Mouse (Mus musculus) skeletal muscle tissue, adult 2 months (tissue): ENCODE results near the gene Dthd1.
A peak's percentile ranks its signal among the peaks of the same experiment; 100 is the strongest.

Source experiments
- DNase-seq: peaks from one replicate; pipeline ENCODE4 v3.0.0-alpha.2; 2012; ENCODE audit warnings: low read depth, low spot score

Dthd1 gene

GRCm38 (mm10) chr5:62813402-62814071 lies at the start of gene Dthd1:
Dthd1 (plus strand) TSS chr5:62813823.
- no peak for DNase-seq

- DNase-seq = no peak
Observed at GRCm38 (mm10) chr5:62764161-62764560, 49.5 kb upstream of the Dthd1 start.

DNA sequence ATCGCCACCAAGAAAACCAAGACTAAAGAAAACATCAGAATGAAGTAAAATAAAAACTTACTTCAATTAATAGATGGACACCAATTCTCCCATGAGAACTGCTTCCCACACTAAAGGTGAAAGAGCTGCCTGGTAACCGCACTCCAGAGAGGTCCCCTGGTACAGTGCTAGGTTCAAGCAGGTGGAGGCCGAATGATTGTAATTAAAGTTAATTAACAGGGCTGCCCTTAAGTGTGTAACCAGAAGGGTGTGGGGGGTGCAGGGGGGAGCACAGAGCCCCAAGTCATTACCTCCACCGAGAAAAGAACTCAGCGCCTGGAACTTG lies 48.2 kb upstream of the Dthd1 start:
- no peak for DNase-seq

DNA sequence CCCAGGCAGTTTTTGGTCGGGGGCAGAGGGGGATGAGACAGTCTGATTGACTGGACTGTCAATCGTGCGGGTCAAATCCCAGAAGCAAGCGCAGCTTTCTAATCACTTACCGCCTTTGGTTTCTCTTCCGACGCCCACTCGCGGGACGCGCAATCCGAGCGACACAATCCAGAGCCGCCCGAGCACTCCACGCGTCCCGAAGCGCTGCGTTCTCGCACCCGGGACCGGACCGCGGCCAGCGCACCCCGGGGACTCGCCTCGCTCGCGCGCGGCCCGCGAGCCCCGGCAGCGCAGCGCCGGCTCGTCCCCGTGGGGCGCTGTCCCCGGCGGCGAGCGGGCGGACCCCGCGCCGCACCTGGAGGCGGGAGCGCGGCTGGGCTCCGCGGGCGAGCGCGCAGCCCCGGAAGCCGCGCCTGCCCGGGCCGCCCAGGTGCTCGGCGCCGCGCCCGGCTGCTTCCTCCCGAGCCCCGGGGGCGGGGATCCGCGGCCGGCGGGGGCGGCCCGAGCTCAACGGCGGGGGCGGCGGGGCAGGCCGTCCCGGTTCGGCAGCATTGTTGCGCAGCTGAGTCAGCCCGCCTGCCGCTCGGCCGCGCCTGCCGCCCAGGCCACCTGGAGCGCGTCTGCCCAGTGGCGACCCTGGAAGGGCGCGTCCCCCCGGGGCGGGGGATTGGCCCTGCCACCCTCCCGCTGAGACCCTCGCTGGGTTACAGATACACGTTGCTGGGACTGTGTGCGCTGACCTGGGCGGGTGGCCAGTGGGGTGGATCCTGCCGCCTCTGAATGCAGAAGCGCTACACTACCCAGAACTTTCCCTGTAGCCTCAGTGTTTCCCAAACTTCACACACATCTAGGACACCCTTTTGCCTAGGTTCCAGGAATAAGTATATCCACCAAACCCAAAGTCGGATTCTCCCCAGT lies 47.6 kb upstream of the Dthd1 start, which contains the start of gene Arap2:
Gene Arap2, minus strand, starts transcription at position 376 of the 918 bp plus-strand sequence.
- no peak for DNase-seq

DNA sequence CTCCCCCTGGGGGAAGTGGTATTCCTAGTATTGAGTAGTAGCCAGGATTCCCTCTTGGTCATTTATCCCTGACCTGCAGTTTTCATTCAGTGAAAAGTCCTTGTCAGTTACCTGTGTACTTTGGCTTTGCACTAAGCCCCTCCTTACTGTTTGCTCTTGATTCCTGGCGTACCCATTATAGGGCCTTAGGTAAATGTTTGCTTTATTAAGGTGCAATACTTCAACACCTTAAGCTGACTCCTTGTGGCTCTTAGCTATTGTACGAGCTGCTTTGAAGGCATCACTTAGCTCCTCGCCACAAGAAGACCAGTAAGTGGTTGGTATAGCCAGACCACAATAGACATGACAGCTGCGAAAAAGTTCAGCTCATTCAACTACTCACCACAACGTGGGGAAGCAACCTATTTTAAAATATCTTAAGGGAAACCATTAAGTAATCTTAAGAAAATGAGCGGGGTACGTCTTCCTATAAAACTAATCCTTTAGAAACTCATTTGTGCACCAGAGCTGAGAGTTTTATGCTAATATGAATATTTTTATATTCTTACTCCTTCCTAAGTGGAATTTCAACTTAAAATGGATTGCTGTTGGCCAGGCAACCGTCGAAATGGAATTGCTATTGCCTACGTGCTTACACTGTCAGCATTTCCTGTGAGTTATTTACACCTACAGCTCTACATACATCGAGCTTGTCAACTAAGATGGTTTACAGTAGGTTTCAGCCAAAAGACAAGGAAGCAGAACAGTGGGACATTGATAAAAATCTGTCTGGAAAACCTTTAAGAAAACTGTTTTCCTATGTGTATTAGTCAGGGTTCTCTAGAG lies 41.6 kb upstream of the Dthd1 start:
- DNase-seq = no peak

DNA sequence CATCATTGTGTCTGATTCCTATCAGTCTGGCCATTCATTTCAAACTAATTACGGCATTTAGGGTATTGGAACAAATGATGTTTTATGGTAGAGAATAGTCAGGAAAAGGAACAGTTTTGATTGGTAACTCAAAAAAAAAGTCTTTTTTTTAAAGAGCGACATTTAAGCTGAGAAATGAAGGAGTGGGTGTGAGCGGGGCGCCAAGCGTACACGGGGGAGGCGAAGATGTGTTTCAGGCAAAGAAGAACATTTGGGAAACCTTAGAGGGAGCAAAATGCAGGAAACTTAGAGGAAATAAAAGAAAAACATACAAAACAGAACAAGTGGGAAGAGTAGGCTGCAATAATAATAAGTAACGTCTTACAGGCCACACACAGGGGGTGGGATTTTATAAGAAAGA lies 35.8 kb upstream of the Dthd1 start:
- no peak for DNase-seq

DNA sequence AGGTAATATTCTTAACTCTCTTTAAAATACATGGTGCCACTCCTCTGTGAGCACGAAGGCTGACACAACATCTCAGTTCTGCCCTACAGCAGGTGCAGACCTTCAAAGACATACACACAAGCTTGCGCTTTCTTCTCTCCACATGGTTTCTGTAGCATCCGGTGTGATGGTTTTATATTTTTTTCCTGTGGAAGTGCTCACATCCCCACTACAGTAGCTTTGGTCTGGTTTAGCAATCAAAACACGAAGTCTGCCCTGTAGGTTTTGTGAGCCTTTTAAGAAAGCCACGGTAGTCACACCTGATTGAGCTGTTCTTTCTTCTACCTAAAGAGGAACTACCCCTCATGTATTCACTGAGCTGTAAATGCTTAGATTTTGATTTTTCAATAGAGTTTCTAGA lies 34.9 kb upstream of the Dthd1 start:
- no peak for DNase-seq

GRCm38 (mm10) chr5:62786809-62787208 lies 26.8 kb upstream of the Dthd1 start:
- no peak for DNase-seq

DNA sequence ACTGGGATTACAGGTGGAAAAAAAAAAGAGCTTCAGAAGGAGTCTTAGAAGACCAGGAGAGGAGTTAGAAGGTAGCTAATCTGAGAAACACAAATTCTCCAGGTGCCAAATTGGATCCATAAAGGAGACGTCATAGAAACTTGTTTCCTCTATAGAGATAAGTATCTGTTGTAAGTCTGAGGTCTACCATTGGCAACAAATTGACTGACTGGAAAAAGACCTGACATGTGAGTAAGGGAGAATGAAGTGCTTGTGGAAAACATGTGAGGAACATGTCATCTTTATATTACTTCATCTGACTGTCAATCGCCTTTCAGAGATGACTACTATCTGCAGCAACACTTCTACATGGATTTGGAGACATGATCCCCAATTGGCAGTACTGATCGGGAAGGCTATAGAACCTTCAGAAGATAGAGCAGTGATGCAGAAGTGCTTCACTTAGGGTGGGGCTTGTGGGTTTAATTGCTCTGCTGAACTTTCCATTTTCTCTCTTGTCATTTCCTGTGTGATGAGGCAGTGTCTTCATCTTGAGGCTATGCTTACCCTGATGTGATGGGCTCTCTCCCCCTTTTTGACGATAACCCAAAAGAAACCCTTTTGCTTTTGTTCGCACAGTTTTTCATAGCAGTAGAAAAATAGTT lies 22.6 kb upstream of the Dthd1 start:
- no peak for DNase-seq

DNA sequence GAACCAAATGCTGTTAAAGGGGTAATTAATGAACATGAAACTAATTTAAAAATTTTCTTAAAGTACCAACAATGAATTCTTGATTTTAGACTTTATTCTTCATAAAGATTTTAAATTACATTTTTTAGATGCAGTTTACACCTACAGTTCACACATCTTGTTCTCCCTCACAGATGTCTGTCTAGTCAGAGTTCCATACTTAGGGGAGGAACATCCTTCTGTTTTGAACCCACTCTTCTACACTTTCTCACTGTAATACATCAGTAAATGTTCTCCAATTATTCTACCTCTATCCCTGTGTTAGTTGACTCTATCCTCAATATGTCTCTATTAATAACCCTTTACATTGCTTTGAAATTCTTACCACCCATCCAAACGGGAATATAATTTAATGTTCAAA lies 20.8 kb upstream of the Dthd1 start:
- DNase-seq = no peak

- DNase-seq = no peak
Observed at GRCm38 (mm10) chr5:62814072-62814414, 420 bp downstream of the Dthd1 start.

GRCm38 (mm10) chr5:62815741-62816140 lies 2.1 kb downstream of the Dthd1 start:
- DNase-seq = peak; percentile 1

- no peak for DNase-seq
Observed at GRCm38 (mm10) chr5:62819567-62819966, 5.9 kb downstream of the Dthd1 start.

GRCm38 (mm10) chr5:62820363-62821271 lies 7.0 kb downstream of the Dthd1 start:
- DNase-seq = no peak

DNA sequence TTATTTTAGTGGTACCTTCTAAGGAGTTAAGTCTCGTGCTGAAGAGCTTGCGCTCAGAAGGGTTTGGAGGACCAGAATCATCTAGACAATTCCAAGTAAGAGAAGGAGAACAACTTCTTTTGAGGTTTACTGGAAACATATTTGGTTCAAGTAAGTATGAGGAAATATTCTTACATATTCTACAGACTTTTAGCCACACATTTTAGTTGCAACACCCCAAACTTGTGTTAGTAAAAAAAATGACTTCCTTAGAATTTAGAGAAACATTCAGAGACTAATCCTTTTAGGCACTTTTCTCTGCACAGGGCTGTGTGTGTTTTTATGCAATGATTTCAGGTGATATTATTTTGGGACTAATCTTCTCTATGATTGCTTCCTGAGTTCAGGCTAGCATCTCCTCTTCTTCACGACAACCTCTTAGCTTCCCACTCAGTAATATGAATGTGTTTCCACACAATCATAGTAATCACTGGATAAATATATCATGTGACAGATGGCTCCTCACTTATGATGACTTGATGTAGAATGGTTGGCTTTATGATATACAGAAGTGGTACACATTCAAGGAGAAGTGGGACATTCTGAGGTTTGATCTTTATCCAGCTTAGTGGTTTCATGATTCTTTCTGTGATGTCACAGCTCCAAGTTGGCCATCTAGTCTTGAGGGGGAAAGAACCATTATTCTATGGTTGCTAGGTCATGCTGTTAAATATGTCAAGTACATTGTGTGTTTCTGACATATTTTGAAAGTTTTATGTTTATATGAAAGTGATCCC lies 29.5 kb downstream of the Dthd1 start:
- DNase-seq = no peak

GRCm38 (mm10) chr5:62846571-62847131 lies 33.0 kb downstream of the Dthd1 start:
- DNase-seq = no peak

- DNase-seq = no peak
Observed at GRCm38 (mm10) chr5:62851337-62851736, 37.7 kb downstream of the Dthd1 start.

GRCm38 (mm10) chr5:62854361-62854844 lies 40.8 kb downstream of the Dthd1 start:
- no peak for DNase-seq

- DNase-seq = no peak
Observed at GRCm38 (mm10) chr5:62857502-62857901, 43.9 kb downstream of the Dthd1 start.
